Mouse (Mus musculus) T-cell, adult 2 months (primary cell): ENCODE measurements around the gene Hnrnpa3.
"Not testable (repeated sequence)": the region's sequence is repeated elsewhere in the genome, so short reads cannot be mapped to it uniquely, and the experiment has no call there.

ENCODE experiments used
- DNase-seq: peaks from one replicate; pipeline ENCODE4 v3.0.0; 2022; ENCODE audit warnings: low spot score

The Hnrnpa3 gene

GRCm38 (mm10) chr2:75637055-75637304 lies 22.1 kb upstream of the Hnrnpa3 start:
- DNase-seq = not testable (repeated sequence)

DNA sequence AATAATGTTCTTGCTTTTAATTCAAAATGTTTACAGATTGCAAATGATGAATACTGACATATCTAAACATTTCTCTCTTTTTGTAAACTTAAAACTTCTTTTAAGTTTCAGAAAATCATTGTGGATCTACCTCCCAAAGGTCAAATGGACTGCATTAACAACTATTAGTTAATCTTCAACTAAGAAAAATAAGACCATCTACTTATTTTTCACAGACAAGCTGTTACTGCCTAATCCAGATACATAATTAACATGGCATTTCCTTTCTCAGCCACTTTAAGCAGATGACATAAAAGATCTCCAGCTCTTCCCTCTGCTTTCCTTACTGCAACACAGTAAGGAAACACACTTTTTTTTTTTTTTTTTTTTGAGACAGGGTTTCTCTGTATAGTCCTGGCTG lies 21.7 kb upstream of the Hnrnpa3 start:
- no peak for DNase-seq

GRCm38 (mm10) chr2:75637822-75638221 lies 21.2 kb upstream of the Hnrnpa3 start:
- not testable (repeated sequence) for DNase-seq

DNA sequence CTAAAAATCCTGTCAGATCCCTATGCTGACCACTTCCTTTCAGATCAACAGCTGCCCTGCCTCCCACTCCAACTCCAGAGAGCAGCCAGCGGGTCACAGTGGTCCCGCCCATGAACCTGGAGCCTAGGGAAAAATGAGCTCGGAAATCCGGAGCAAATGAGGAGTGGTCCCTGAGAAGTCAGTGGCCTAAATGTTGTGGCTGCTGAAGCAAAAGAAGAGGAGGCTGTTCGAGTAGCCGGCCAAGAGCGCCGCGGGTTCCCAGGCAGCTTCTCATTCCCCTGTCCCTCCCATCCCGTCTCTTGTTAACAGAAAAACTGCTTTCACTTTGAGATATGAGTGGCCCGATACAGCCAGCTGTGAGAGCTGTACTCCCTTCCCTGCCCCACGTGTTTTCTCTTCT lies 19.5 kb upstream of the Hnrnpa3 start:
- peak; percentile 27 for DNase-seq

DNA sequence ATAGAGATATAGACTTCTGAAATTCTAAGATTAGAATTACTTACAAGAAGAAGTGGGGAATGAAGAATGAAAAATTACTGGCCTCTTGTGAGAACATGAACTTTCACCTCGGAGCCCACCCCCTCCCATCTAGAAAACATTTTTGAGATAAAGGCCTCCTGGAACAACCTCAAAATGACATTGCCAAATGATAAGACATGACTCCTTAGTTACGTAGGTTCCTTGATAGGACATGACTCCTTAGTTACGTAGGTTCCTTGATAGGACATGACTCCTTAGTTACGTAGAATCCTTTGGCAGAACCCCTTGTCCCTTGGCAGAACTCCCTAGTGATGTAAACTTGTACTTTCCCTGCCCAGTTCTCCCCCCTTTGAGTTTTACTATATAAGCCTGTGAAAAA lies 16.7 kb upstream of the Hnrnpa3 start:
- not testable (repeated sequence) for DNase-seq

DNA sequence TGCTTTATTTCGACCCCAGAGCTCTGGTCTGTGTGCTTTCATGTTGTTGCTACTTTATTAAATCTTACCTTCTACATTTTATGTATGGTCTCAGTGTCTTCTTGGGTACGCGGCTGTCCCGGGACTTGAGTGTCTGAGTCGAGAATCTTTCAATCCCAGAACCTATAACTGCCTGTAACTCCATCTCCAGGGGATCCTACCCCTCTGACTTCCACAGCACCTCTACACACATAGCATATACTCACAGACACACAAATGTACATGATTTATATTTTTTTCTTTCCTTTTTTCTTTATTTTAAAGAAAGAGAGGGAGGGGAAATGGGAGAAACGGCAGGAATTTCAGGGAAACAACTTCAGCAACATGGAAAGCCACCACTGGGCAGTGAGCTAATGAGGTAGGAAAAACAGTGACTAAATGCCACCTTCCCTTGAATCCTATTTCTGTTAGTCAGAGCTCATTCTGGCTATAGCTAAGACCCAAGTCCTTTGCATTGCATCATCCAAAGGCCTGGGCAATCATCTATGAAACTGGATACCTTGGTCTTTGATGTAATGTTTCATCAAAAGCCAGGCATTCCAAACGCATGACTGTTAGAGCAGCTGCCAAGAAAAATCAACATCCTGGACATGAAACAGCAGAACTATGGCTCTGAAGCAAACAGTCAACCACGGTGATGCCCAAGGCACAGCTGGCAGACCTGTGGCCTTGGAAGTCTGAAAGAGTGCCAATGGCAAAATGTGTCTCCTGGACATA lies 16.1 kb upstream of the Hnrnpa3 start:
- no peak for DNase-seq

GRCm38 (mm10) chr2:75643950-75644349 lies 15.1 kb upstream of the Hnrnpa3 start:
- no peak for DNase-seq

- no peak for DNase-seq
Observed at GRCm38 (mm10) chr2:75645251-75645650, 13.8 kb upstream of the Hnrnpa3 start.

DNA sequence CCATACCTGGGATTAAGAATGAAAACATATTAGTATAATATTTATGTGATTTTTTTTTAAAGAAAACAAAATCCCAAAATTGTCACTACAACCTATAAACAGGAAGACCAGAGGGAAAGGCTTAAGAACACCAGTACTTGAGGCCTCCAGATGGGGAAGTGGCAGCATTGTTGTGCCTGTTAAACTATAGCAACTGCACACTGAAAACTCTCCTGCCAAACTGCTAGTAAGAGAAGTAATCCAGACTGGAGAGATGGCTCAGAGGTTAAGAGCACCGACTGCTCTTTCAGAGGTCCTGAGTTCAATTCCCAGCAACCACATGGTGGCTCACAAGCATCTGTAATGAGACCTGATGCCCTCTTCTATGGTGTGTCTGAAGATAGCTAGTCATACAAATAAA lies 8.6 kb upstream of the Hnrnpa3 start:
- DNase-seq = no peak

GRCm38 (mm10) chr2:75653150-75653549 lies 5.9 kb upstream of the Hnrnpa3 start:
- DNase-seq = no peak

GRCm38 (mm10) chr2:75654679-75655078 lies 4.4 kb upstream of the Hnrnpa3 start:
- DNase-seq = no peak

GRCm38 (mm10) chr2:75656924-75657323 lies 2.1 kb upstream of the Hnrnpa3 start:
- DNase-seq = no peak

- no peak for DNase-seq
Observed at GRCm38 (mm10) chr2:75657907-75658691, 962 bp upstream of the Hnrnpa3 start.

GRCm38 (mm10) chr2:75659629-75659960 lies 534 bp downstream of the Hnrnpa3 start:
- DNase-seq = peak; percentile 90

DNA sequence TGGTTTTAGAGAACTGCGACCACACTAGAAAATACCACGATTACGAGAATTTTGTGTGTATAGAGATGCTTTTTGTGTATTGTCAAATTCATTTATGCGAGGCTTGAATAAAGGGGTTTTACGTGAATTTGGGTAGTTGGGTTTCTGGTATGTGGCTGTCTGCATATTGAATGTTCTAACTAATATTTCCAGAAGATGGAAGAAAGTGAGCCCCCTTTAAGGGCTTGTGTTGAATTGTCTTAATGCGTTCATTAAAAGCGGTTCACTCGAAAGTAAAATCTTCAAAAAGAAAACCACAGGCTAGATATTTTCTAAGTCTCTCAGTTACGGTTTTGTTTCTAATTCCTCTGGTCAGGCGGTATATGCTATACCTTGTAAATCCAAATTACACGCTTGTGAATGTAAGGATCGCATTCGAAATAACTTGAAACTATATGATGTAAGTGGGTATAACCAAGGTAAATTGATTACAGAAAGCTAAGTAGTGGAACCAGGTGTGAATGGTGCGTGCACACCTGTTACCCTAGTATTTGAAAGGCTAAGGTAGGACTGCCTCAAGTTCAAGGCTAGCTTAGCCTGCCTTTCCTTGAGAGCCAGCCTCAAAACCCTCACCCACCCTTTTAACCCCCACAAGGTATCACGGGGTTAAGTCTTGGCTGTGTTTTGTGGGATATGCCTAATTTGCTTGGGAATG lies 1.3 kb downstream of the Hnrnpa3 start:
- DNase-seq = no peak

- DNase-seq = no peak
Observed at GRCm38 (mm10) chr2:75661106-75661505, 2.0 kb downstream of the Hnrnpa3 start.

DNA sequence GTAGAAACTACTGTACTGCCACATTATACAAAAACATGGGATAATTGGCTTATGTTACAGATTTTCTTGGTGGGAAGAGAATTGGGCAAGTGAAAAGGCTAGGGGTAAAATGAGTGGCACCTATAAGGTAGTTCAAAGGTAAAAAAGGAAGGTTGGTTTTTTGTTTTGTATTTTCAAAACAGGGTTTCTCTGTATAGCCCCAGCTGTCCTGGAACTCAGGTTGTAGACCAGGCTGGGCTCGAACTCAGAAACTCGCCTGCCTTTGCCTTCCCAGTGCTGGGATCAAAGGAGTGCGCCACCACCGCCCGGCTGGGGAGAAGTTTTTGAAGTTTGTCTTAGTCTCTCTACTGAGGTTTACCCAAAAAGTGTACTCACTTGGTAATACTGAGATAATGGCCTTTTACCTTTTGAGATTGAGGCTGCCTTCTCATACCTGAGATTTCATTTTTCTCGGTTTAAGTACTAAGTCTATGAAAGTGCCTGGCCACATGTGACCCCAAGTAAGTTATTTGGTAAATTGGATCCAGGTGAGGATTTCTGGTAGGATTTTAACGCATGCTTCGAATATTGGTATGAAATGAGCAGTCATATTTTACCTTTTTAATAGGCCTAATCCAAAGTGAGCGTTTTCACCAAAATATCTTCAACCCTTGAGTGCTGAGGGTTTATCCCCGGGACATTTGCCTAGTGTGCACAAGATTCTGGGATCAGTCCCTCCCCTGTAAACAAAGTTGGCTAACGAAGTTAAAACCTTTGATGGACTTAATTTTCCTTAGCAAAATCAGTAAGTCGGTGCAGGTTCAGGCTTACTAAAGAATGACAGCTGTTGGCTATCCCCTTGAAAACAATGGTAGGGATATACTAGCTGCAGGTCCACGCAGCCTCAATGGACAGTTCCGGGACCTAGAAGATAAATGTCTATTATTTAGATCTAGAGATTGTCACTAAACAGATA lies 10.7 kb downstream of the Hnrnpa3 start:
- no peak for DNase-seq

DNA sequence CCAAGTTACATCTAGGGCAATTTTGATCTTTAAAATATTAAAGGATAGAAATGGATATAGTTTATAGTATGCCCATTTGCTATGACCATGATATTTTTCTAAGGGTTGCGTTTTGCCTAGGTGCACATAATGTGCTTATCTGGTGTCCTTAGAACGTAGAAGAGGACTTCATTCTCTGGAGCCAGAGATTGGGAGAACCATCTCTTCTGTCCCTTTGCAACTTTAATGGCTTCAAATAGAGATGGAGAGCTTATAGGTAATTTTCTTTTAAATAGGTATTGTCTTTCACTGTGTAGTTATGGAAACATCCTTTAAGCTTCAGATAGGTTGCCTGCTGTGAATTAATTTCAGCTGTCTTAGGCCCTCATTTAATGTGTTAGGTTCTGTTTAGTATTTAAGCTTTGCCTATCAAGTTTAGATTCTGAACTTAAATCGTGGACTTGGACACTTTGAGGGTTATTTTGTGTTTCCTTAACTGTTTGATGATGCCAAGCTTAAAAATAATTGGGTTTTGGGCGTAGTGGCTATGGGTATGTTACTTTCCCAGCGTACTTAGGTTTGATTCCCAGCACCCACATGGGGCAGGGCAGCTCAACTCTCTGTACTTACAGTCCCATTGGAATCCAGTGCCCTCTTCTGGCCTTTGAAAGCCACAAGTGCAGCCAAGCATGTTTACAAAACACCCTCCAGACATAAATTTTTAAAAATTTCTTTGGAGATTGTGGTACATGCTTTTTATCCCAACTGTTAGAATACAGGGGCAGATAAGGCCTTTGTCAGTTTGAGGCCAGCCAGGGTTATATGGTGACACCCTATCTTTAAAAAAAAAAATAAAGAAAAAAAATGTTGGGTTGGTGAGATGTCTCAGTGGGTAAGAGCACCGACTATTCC lies 11.6 kb downstream of the Hnrnpa3 start:
- DNase-seq = no peak

- DNase-seq = no peak
Observed at GRCm38 (mm10) chr2:75671337-75671660, 12.2 kb downstream of the Hnrnpa3 start.

- DNase-seq = no peak
Observed at GRCm38 (mm10) chr2:75672561-75672960, 13.5 kb downstream of the Hnrnpa3 start.

DNA sequence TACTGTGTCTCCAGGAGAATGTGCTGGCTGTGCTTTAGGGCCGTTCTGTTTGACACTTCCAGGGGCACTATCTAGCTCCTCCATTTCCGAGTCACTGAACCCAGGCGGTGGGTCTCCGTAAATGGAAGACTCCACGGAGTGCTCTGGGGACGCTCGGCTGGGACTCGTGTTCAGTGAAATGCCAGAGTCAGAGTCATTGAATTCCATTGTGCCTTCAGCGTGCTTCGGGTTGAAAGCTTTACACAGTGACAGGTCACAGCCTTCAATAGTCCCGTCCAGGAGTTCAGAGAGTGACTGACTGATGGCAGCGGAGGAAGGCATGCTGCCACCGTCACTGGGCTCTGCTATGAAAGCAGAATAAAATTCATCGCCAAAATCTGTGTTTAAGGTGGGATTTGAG lies 17.5 kb downstream of the Hnrnpa3 start:
- DNase-seq = no peak
